28 mouse cellular contexts compared by ENCODE assay signal in genomic region chr2:179022675-179023194, GRCm38 (mm10).
A peak's percentile ranks its signal among the peaks of the same experiment; 100 is the strongest.
DNase-seq lines count a peak whose midpoint lies in the region; ATAC-seq and TF ChIP-seq lines count a peak whose summit lies in the region.
"Had no signal": no experiment of that assay in that cellular context is flagged by ENCODE, and none has a peak within 500 bp of the region (broad histone marks: within the 10 kb centered on the region; RNA-seq: fewer than 3 reads in every experiment).

No protein-coding gene starts in this region.

- TF ChIP-seq CTCF in lung, postnatal 0 days (IDR thresholded peaks at IDR 0.05) = no peak
- no peak for TF ChIP-seq CTCF in intestine, postnatal 0 days (IDR thresholded peaks at IDR 0.05; ENCODE audit: low read depth)

- no peaks in the 10 kb centered on the region for H3K4me1 ChIP-seq in lung, postnatal 0 days (ENCODE audit: insufficient read depth, low read depth, low read length)
- no peaks in the 10 kb centered on the region for H3K4me1 ChIP-seq in intestine, postnatal 0 days (replicated peaks; ENCODE audit: control insufficient read depth, insufficient read depth, low read length)
- H3K4me1 ChIP-seq: heart, embryonic 10.5 days; heart, embryonic 15.5 days; hindbrain, embryonic 12.5 days; intestine, embryonic 15.5 days; liver, embryonic 12.5 days; stomach, embryonic 15.5 days had no signal

- TF ChIP-seq EP300 in lung, postnatal 0 days (IDR thresholded peaks at IDR 0.05) = peak; percentile 95

- peak overlapping the region; percentile 47; the same call in 1 of the 2 replicates for H3K27ac ChIP-seq in lung, postnatal 0 days (ENCODE audit: low read length)
- H3K27ac ChIP-seq in intestine, postnatal 0 days (ENCODE audit: low read depth, low read length) = no peak overlapping the region
- H3K27ac ChIP-seq: forebrain, embryonic 12.5 days; heart, embryonic 10.5 days; heart, embryonic 15.5 days; hindbrain, embryonic 12.5 days; hindbrain, postnatal 0 days; intestine, embryonic 15.5 days; limb, embryonic 12.5 days; liver, embryonic 12.5 days; midbrain, embryonic 13.5 days; stomach, embryonic 15.5 days had no signal

- H3K9me3 ChIP-seq in lung, postnatal 0 days (ENCODE audit: low read length) = no peaks in the 10 kb centered on the region
- H3K9me3 ChIP-seq in intestine, postnatal 0 days (ENCODE audit: control insufficient read depth) = no peaks in the 10 kb centered on the region
- H3K9me3 ChIP-seq: forebrain, embryonic 12.5 days; heart, embryonic 10.5 days; heart, embryonic 15.5 days; hindbrain, embryonic 12.5 days; intestine, embryonic 15.5 days; limb, embryonic 12.5 days; liver, embryonic 12.5 days; midbrain, embryonic 13.5 days; stomach, embryonic 15.5 days had no signal

- H3K4me2 ChIP-seq in lung, postnatal 0 days (replicated peaks; ENCODE audit: low read depth, low read length) = no peak overlapping the region
- H3K4me2 ChIP-seq in intestine, postnatal 0 days (replicated peaks; ENCODE audit: low read depth) = no peak overlapping the region
- H3K4me2 ChIP-seq: forebrain, embryonic 12.5 days; heart, embryonic 15.5 days; hindbrain, embryonic 12.5 days; intestine, embryonic 15.5 days; limb, embryonic 12.5 days; liver, embryonic 12.5 days; lung, embryonic 14.5 days; midbrain, embryonic 13.5 days; stomach, embryonic 15.5 days had no signal

- no peak overlapping the region for H3K9ac ChIP-seq in lung, postnatal 0 days (replicated peaks; ENCODE audit: low read depth)
- no peak overlapping the region for H3K9ac ChIP-seq in intestine, postnatal 0 days (ENCODE audit: low read depth, low read length)
- H3K9ac ChIP-seq: forebrain, embryonic 12.5 days; heart, embryonic 15.5 days; hindbrain, embryonic 12.5 days; intestine, embryonic 15.5 days; limb, embryonic 12.5 days; liver, embryonic 12.5 days; lung, embryonic 14.5 days; midbrain, embryonic 13.5 days; stomach, embryonic 15.5 days had no signal

- DNase-seq in R1 (ENCODE audit: low read depth, low spot score) = peak; percentile 42
- peak; percentile 39 for DNase-seq in brain, adult 2 months (ENCODE audit: low read depth, low spot score)
- DNase-seq in lung, postnatal 0 days (ENCODE audit: low spot score) = peak; percentile 81
- peak; percentile 8 to 29 for DNase-seq in lung, postnatal 4 days
- no peak for DNase-seq in kidney, adult 11 months
- DNase-seq: adrenal gland, postnatal 10 days; B cell, adult 2 months; cerebellum, adult 11 months; cerebellum, adult 9-11 months; gastrocnemius, postnatal 25 days; heart, adult 11 months; kidney, adult 9 months; kidney, postnatal 10 days; lung, embryonic 14.5 days; right cerebral cortex, postnatal 14 days had no signal

- no peak overlapping the region for H3K4me3 ChIP-seq in lung, postnatal 0 days (ENCODE audit: low read depth, low read length)
- no peak overlapping the region for H3K4me3 ChIP-seq in intestine, postnatal 0 days (ENCODE audit: low read depth, low read length)
- H3K4me3 ChIP-seq: erythroblast, embryonic 14.5 days; forebrain, embryonic 12.5 days; heart, embryonic 10.5 days; heart, embryonic 15.5 days; hindbrain, embryonic 12.5 days; intestine, embryonic 15.5 days; limb, embryonic 12.5 days; liver, embryonic 12.5 days; midbrain, embryonic 13.5 days; stomach, embryonic 15.5 days had no signal

- ATAC-seq in lung, postnatal 0 days = peak; percentile 92
- no peak for ATAC-seq in intestine, postnatal 0 days
- ATAC-seq: hindbrain, postnatal 0 days; intestine, embryonic 15.5 days; liver, embryonic 12.5 days; midbrain, embryonic 13.5 days had no signal

- 47% methylated on average over 5 of the region's 5 CpGs for WGBS in lung, postnatal 0 days
- WGBS in intestine, postnatal 0 days = 76% methylated on average over 5 of the region's 5 CpGs

- H3K27me3 ChIP-seq in lung, postnatal 0 days (replicated peaks; ENCODE audit: insufficient read depth, low read length) = no peaks in the 10 kb centered on the region
- no peaks in the 10 kb centered on the region for H3K27me3 ChIP-seq in intestine, postnatal 0 days (replicated peaks; ENCODE audit: control insufficient read depth, insufficient read depth, low read length)
- H3K27me3 ChIP-seq: heart, embryonic 15.5 days; hindbrain, embryonic 12.5 days; intestine, embryonic 15.5 days; limb, embryonic 12.5 days; liver, embryonic 12.5 days; megakaryocyte, embryonic 14.5 days; midbrain, embryonic 13.5 days; stomach, embryonic 15.5 days had no signal

- H3K36me3 ChIP-seq in lung, postnatal 0 days (ENCODE audit: insufficient read depth, low read length) = no peaks in the 10 kb centered on the region
- H3K36me3 ChIP-seq in intestine, postnatal 0 days (ENCODE audit: control insufficient read depth, insufficient read depth) = no peaks in the 10 kb centered on the region
- H3K36me3 ChIP-seq: forebrain, embryonic 12.5 days; heart, embryonic 10.5 days; heart, embryonic 15.5 days; hindbrain, embryonic 12.5 days; intestine, embryonic 15.5 days; limb, embryonic 12.5 days; liver, embryonic 12.5 days; midbrain, embryonic 13.5 days; stomach, embryonic 15.5 days had no signal
